Mouse (Mus musculus): ENCODE results near the gene Slfn14. TPM values are rescaled to one million over a fixed set of nuclear protein-coding genes. Genes with fewer than 3 reads are reported as not detected.

Gene Slfn14
- not detected in 2 replicates for polyA plus RNA-seq (2012; rRNA removed; ENCODE audit: low replicate concordance)

GRCm38 (mm10) chr11:83286566-83286965 lies at the start of gene Slfn14:
Slfn14 (minus strand) TSS chr11:83286726.

GRCm38 (mm10) chr11:83302526-83303251 lies 16.2 kb upstream of the Slfn14 start, which contains the start of gene Pex12:
Pex12 (minus strand) TSS chr11:83302586.

DNA sequence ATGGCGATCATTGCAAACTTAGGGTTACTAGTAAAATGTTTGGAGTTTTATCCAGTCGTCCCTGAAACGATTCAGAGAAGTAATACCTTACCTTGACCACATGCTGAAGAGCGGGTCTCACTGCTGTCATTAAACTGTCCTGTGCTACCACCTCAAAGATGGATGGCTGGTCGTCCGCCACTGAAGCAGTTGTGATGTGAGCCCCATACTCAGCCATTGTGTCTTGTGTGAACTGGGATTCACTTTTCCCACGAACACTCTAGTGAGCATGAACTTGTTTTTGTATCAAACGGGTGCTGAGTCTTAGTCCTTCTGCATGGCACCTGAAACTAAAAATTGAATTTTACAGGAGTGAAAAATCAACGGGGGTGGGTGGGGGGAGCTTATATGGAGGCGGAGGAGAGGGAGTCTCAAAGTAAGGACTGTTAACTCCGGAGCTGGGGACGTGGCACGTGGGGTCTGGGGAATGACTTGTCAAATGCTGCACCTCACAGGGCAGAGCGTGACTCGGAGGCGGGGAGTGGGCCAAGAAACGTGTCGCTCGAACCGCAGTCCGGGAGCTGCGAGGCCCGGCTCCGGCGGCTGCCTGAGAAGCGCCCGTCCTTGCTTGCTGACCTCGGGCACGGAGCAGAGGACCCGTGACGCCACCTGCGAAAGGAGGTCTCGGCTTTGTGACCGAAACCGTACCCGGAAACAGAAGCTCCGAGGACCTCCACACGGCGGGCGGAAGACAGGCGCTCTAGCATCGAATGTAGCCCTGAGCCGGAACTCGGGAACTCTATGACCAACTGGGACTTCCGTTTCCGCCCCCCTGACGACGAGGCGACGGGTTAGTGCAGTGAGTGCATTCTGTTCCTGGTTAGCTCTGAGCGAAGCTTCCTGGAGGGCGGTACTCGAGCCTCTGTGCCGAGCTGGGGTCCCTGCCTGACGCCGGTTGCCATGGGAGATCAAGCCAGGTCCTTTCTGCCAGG lies 12.0 kb upstream of the Slfn14 start, which contains the start of gene Ap2b1:
Gene Ap2b1, plus strand, starts transcription at position 800 of the 971 bp plus-strand sequence.

Other genes with a start within 250 kb of the Slfn14 start
- 0.86 and 5.1 TPM in 2 replicates for gene Slfn2, start 221.6 kb downstream of the Slfn14 start, polyA plus RNA-seq (2012; rRNA removed; ENCODE audit: low replicate concordance)
- 0.06 and 0.34 TPM in 2 replicates for gene Slfn1, start 169.9 kb downstream of the Slfn14 start, polyA plus RNA-seq (2012; rRNA removed; ENCODE audit: low replicate concordance)
- 0.32 and 0.36 TPM in 2 replicates for gene Slfn4, start 111.5 kb downstream of the Slfn14 start, polyA plus RNA-seq (2012; rRNA removed; ENCODE audit: low replicate concordance)
- 0.11 TPM in 1 of 2 replicates, not detected in the other for gene Slfn3, start 95.4 kb downstream of the Slfn14 start, polyA plus RNA-seq (2012; rRNA removed; ENCODE audit: low replicate concordance)
- 14.4 and 18.1 TPM in 2 replicates for gene Ap2b1, start 12.3 kb upstream of the Slfn14 start, polyA plus RNA-seq (2012; rRNA removed; ENCODE audit: low replicate concordance)
- 3.7 and 6.7 TPM in 2 replicates for gene Pex12, start 15.9 kb upstream of the Slfn14 start, polyA plus RNA-seq (2012; rRNA removed; ENCODE audit: low replicate concordance)
- 0.67 and 0.92 TPM in 2 replicates for gene Rasl10b, start 122.4 kb upstream of the Slfn14 start, polyA plus RNA-seq (2012; rRNA removed; ENCODE audit: low replicate concordance)
- 0.19 TPM in 1 of 2 replicates, not detected in the other for gene Gas2l2, start 142.7 kb upstream of the Slfn14 start, polyA plus RNA-seq (2012; rRNA removed; ENCODE audit: low replicate concordance)
- 0.43 and 3.5 TPM in 2 replicates for gene 1700020L24Rik, start 151.0 kb upstream of the Slfn14 start, polyA plus RNA-seq (2012; rRNA removed; ENCODE audit: low replicate concordance)
- gene Mmp28, start 176.3 kb upstream of the Slfn14 start, polyA plus RNA-seq (2012; rRNA removed; ENCODE audit: low replicate concordance), result 4.0 and 24.0 TPM in 2 replicates
- 1.5 and 3.1 TPM in 2 replicates for gene Taf15, start 186.4 kb upstream of the Slfn14 start, polyA plus RNA-seq (2012; rRNA removed; ENCODE audit: low replicate concordance)
- gene Heatr9, start 235.4 kb upstream of the Slfn14 start, polyA plus RNA-seq (2012; rRNA removed; ENCODE audit: low replicate concordance), result not detected in 2 replicates
- 253 and 747 TPM in 2 replicates for gene Ccl5, start 243.8 kb upstream of the Slfn14 start, polyA plus RNA-seq (2012; rRNA removed; ENCODE audit: low replicate concordance)

Data from duodenum, adult 2 months (tissue).